Mouse (Mus musculus): ENCODE data around the gene Gabrq.

Gabrq gene

GRCm38 (mm10) chrX:72824776-72825588, at the start of gene Gabrq:
TSS of gene Gabrq (plus strand) at chrX:72825178.
- DNase-seq, result peak; percentile 41

GRCm38 (mm10) chrX:72788773-72789557, 36.0 kb upstream of the Gabrq start:
- no peak for DNase-seq

DNA sequence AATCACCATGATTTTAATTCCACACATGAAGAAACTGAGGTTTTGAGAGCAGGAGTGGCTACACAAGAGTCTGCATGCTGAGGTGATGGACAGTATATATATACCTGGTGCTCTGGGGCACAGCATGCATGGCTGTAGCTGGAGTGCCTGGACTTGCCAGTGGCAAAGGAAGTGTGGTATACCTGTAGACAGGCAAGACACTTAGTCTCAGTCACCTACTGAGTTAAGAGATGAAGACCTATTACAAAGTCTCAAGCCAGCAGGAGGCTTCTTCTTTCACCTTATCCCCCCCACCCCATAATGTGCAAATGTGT, 35.5 kb upstream of the Gabrq start:
- no peak for DNase-seq

GRCm38 (mm10) chrX:72819594-72819993, 5.4 kb upstream of the Gabrq start:
- peak; percentile 54 for DNase-seq

DNA sequence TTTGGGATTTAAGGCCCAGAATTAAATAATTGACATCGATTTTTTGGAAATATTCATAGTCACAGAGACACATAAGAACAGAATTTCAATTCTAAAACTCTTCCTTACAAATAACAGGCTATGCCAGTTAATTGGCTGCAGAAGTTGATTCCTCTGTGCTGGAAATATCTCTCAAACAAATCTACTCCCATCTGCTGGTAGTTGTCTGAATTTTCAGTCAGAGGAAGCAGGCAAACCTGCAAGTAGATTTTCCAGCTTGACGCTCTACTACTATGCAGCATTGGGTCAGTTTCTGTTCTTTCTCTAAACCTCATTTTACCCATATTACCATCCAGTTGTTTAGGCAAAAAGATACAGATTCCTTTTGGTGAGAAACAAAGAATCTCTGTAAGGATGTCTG, 1.7 kb upstream of the Gabrq start:
- no peak for DNase-seq

GRCm38 (mm10) chrX:72825589-72825905, 569 bp downstream of the Gabrq start:
- no peak for DNase-seq
